Mouse (Mus musculus): ENCODE measurements at regions not wholly inside any gene's neighbourhood (a gene's known extent, or its start where the extent isn't known, plus 50 kb on each side); places are given as distances from the start of the nearest gene placed in this dataset.

DNA sequence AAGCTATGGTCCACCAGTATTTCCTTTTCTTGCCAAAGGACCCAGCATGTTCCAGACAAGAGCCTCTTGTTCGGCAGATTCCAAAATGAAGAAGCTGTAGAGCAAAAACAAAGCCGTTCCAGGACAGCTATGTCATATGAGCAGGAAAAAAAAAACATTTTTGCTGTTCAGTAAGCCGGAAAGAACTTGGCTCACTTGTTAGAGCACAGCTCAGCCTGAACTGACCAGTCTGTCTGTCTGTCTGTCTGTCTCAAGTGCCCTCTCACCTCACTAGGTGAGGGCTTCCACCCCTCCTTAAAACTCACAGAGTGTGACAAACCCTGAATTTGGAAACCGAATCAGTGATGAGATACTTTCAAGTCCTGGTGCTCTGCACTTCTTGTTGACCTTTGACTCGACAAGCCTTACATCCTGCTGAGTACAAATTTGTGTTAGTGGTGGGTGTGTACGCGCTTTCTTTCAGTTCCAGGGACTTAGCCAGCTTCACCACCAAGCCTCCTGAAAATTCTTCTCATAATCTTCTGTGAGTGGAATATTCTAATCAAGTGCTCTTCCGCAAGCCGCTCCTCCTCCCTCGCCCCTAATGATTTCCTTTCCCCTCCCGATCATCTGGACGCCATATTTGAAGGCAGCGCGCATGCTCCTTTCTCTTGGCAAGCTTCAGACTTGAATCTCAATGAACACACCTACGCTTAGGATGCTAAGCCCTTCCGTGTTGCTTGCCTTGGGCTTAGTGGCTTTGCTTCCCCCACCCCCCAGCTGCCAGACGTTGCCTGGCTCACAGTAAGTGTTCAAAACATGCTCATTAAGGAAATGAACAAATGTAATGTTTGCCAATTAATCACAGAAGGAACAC is 560.9 kb downstream of the Tox3 start:
- TF ChIP-seq POLR2A (IDR thresholded peaks at IDR 0.05; ENCODE audit: borderline replicate concordance, extremely low read depth, low read depth, low read length) (no peak), CTCF (IDR thresholded peaks at IDR 0.05; ENCODE audit: insufficient read depth, low read length) (no peak)

Data from lung, adult 2 months (tissue).